Mouse (Mus musculus): ENCODE data around the gene Cebpa. TPM values are rescaled to one million over a fixed set of nuclear protein-coding genes. Genes with fewer than 3 reads are reported as not detected.

Gene Cebpa
- polyA plus RNA-seq, 1 experiment from 2014 or later = 0.43 TPM

DNA sequence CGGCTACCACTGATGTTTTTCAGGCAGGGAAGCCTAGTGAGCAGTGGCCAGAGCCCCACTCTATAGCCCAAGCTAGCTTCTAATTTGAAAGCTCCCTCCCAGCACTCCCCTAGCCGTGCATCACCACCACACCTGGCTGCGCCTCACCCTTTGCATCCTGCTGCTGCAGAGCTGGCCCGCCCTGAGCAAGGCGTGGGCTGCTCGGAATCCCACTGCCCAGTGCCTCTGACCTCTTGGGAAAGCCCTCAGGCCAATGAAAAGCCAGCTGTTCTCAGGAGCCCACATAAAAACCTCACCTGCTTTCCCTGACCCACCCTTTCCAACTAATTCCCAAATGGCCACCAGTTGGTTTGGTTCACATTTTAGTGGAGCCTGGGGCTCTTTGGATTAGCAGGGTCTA, 45.0 kb downstream of the Cebpa start:
- ATAC-seq (ENCODE audit: low FRiP score) (no peak), DNase-seq (ENCODE audit: low spot score) (no peak)
- no peaks in the 10 kb centered on the region for H3K4me1 ChIP-seq (replicated peaks; ENCODE audit: control insufficient read depth, insufficient read depth, low read length)
- no peaks in the 10 kb centered on the region for H3K9me3 ChIP-seq (ENCODE audit: control insufficient read depth, low read length)
- H3K27me3 ChIP-seq (ENCODE audit: control insufficient read depth, insufficient read depth, low read length) = no peaks in the 10 kb centered on the region
- H3K9ac ChIP-seq (ENCODE audit: low read depth, low read length) = no peak overlapping the region
- no peaks in the 10 kb centered on the region for H3K36me3 ChIP-seq (ENCODE audit: control insufficient read depth, insufficient read depth, low read length)
- 76% methylated on average over 6 of the region's 6 CpGs for WGBS
- H3K27ac ChIP-seq (ENCODE audit: low read depth, low read length) = no peak overlapping the region
- H3K4me2 ChIP-seq (replicated peaks; ENCODE audit: low read depth, low read length) = no peak overlapping the region
- H3K4me3 ChIP-seq (ENCODE audit: low read depth, low read length) = no peak overlapping the region

DNA sequence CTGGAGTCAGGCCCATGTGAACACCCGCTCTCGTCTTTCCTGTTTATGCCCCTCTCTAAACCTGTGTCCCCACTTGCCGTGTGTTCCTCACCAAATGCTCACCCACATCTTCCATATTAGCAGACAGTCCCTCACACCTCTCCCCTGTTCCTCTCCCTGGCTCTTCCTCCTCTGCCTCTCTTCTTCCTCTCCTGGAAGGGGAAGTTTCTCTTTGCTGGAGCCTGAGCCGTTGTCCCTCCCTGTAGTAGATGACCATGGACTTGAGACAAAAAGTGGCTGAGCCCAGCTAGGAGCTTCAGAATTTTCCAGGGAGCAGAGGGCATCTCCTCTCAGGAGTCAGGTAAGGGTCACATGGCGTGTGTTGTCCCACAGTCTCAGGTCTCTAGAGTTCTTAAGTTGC, 47.9 kb downstream of the Cebpa start:
- whole genome bisulfite sequencing = 87% methylated on average over 5 of the region's 5 CpGs
- Histone ChIP-seq H3K9me3 (ENCODE audit: control insufficient read depth, low read length) (no peaks in the 10 kb centered on the region), H3K4me2 (replicated peaks; ENCODE audit: low read depth, low read length) (no peak overlapping the region), H3K36me3 (ENCODE audit: control insufficient read depth, insufficient read depth, low read length) (no peaks in the 10 kb centered on the region), H3K27ac (ENCODE audit: low read depth, low read length) (no peak overlapping the region), H3K4me1 (replicated peaks; ENCODE audit: control insufficient read depth, insufficient read depth, low read length) (no peaks in the 10 kb centered on the region), H3K4me3 (ENCODE audit: low read depth, low read length) (no peak overlapping the region), H3K27me3 (ENCODE audit: control insufficient read depth, insufficient read depth, low read length) (no peaks in the 10 kb centered on the region), H3K9ac (ENCODE audit: low read depth, low read length) (no peak overlapping the region)
- ATAC-seq (ENCODE audit: low FRiP score) (no peak), DNase-seq (ENCODE audit: low spot score) (no peak)

DNA sequence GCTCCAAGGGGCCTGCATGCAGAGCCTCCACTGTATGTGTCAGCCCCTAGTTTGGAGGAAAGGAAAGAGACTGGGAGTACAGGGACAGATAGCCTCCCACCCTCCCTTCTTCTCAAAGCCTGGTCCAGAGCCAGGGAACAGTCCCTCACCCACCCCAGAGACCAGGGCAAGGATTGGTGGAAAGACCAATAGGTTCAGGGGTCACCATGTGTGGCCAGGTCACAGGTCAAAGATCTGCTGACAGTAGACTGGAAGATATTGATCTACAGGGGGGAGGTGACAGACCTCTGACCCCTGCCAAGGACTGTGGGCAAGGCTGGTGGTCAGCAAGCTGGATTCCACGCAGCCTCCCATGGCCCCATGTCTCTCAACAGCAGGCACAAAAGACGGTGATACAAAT, 48.8 kb downstream of the Cebpa start:
- H3K4me3 ChIP-seq (ENCODE audit: low read depth, low read length) = no peak overlapping the region
- 37% methylated on average over 2 of the region's 2 CpGs for WGBS
- H3K27ac ChIP-seq (ENCODE audit: low read depth, low read length) = no peak overlapping the region
- no peak overlapping the region for H3K9ac ChIP-seq (ENCODE audit: low read depth, low read length)
- no peaks in the 10 kb centered on the region for H3K4me1 ChIP-seq (replicated peaks; ENCODE audit: control insufficient read depth, insufficient read depth, low read length)
- no peaks in the 10 kb centered on the region for H3K9me3 ChIP-seq (ENCODE audit: control insufficient read depth, low read length)
- H3K36me3 ChIP-seq (ENCODE audit: control insufficient read depth, insufficient read depth, low read length) = no peaks in the 10 kb centered on the region
- DNase-seq (ENCODE audit: low spot score) = no peak
- ATAC-seq (ENCODE audit: low FRiP score) = no peak
- no peak overlapping the region for H3K4me2 ChIP-seq (replicated peaks; ENCODE audit: low read depth, low read length)
- no peaks in the 10 kb centered on the region for H3K27me3 ChIP-seq (ENCODE audit: control insufficient read depth, insufficient read depth, low read length)

DNA sequence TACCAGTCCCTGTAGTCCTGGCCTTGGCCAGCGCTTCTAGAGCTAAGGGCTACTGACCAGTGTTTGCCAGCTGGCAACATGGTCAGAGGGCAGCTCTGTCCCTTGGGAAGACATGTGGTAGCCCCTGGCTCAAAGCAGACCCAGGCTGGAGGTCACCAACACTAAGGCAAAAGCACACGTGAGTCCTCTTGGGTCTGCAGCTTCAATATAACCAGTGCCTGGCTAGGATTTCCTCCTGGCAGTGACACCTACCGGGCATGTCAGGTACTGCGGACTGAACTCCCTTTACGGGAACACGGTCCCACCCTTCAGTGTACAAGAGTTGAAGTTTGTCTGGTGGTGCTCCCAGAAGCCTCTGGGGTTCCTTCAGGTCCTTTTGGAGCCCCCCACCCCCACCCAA, 50.2 kb downstream of the Cebpa start:
- WGBS = 16% methylated on average over 6 of the region's 6 CpGs
- Histone ChIP-seq H3K27me3 (ENCODE audit: control insufficient read depth, insufficient read depth, low read length) (no peaks in the 10 kb centered on the region), H3K9ac (ENCODE audit: low read depth, low read length) (no peak overlapping the region), H3K36me3 (ENCODE audit: control insufficient read depth, insufficient read depth, low read length) (no peaks in the 10 kb centered on the region), H3K4me1 (replicated peaks; ENCODE audit: control insufficient read depth, insufficient read depth, low read length) (no peaks in the 10 kb centered on the region), H3K9me3 (ENCODE audit: control insufficient read depth, low read length) (no peaks in the 10 kb centered on the region), H3K27ac (ENCODE audit: low read depth, low read length) (no peak overlapping the region), H3K4me3 (ENCODE audit: low read depth, low read length) (no peak overlapping the region), H3K4me2 (replicated peaks; ENCODE audit: low read depth, low read length) (no peak overlapping the region)
- DNase-seq (ENCODE audit: low spot score) = peak; percentile 90
- no peak for ATAC-seq (ENCODE audit: low FRiP score)

Other genes with a start within 250 kb of the Cebpa start
- 57.8 and 66.0 TPM in 2 replicates for gene Pepd, start 206.9 kb upstream of the Cebpa start, polyA plus RNA-seq (2014; fragmentation: Nextera tagmentation; extraction: Ambion mirVana)
- gene Cebpg, start 62.7 kb upstream of the Cebpa start, polyA plus RNA-seq (2014; fragmentation: Nextera tagmentation; extraction: Ambion mirVana) = 37.8 and 39.3 TPM in 2 replicates
- 0.73 and 1.0 TPM in 2 replicates for gene Slc7a10, start 67.1 kb downstream of the Cebpa start, polyA plus RNA-seq (2014; fragmentation: Nextera tagmentation; extraction: Ambion mirVana)
- gene Lrp3, start 96.2 kb downstream of the Cebpa start, polyA plus RNA-seq (2014; fragmentation: Nextera tagmentation; extraction: Ambion mirVana) = 14.8 and 17.5 TPM in 2 replicates
- gene Gpatch1, start 199.1 kb downstream of the Cebpa start, polyA plus RNA-seq (2014; fragmentation: Nextera tagmentation; extraction: Ambion mirVana) = 18.1 and 19.5 TPM in 2 replicates
- 3.1 and 3.7 TPM in 2 replicates for gene Rhpn2, start 214.9 kb downstream of the Cebpa start, polyA plus RNA-seq (2014; fragmentation: Nextera tagmentation; extraction: Ambion mirVana)

All from hindbrain, embryonic 11.5 days (tissue).